9 mouse cellular contexts compared by ENCODE assay signal in genomic region chr16:91825774-91826325, GRCm38 (mm10).
A peak's percentile ranks its signal among the peaks of the same experiment; 100 is the strongest.
DNase-seq lines count a peak whose midpoint lies in the region; ATAC-seq lines count a peak whose summit lies in the region.
"Had no signal": no experiment of that assay in that cellular context is flagged by ENCODE, and none has a peak within 500 bp of the region (broad histone marks: within the 10 kb centered on the region; RNA-seq: fewer than 3 reads in every experiment).

No protein-coding gene starts in this region.

- peaks cover 52% of the 10 kb centered on the region for H3K36me3 ChIP-seq in kidney, embryonic 15.5 days

- no peak overlapping the region for H3K27ac ChIP-seq in kidney, embryonic 15.5 days

- peak; percentile 59; the same call in 1 of the 2 replicates for ATAC-seq in kidney, embryonic 15.5 days (replicated peaks; ENCODE audit: low FRiP score)

- DNase-seq in kidney, postnatal 25 days, result no peak
- DNase-seq in induced T-regulatory cell, adult 2 months (ENCODE audit: low read depth), result peak; percentile 92
- peak; percentile 61 for DNase-seq in lung, postnatal 25 days (ENCODE audit: low spot score)
- DNase-seq in thymus, postnatal 14 days, result peak; percentile 80
- DNase-seq in gastrocnemius, adult 8-10 months (ENCODE audit: low spot score in 2 of 2), result no peak
- no peak for DNase-seq in embryo, embryonic 9.5 days (ENCODE audit: extremely low spot score)
- DNase-seq in right cerebral cortex, adult 18-20 months, result no peak

- no peaks in the 10 kb centered on the region for H3K27me3 ChIP-seq in kidney, embryonic 15.5 days

- H3K4me3 ChIP-seq in kidney, embryonic 15.5 days (replicated peaks), result no peak overlapping the region
- H3K4me3 ChIP-seq: erythroblast, embryonic 14.5 days had no signal

- 57% methylated on average over 9 of the region's 9 CpGs for WGBS in kidney, embryonic 15.5 days

- no peak overlapping the region for H3K9ac ChIP-seq in kidney, embryonic 15.5 days

- peaks cover 28% of the 10 kb centered on the region for H3K4me1 ChIP-seq in kidney, embryonic 15.5 days

- no peak overlapping the region for H3K4me2 ChIP-seq in kidney, embryonic 15.5 days

- H3K9me3 ChIP-seq in kidney, embryonic 15.5 days (replicated peaks), result no peaks in the 10 kb centered on the region

Comparison
In these comparisons a context has a peak if more than half of its experiments do, and no peak if none do; other contexts are left out.
1. DNase-seq: peak in induced T-regulatory cell, adult 2 months (single experiment), lung, postnatal 25 days (single experiment) and thymus, postnatal 14 days (single experiment); none in kidney, postnatal 25 days (0 of 2), gastrocnemius, adult 8-10 months (0 of 2), embryo, embryonic 9.5 days (single experiment) and right cerebral cortex, adult 18-20 months (single experiment).